Mouse (Mus musculus): ENCODE data around the gene Cpox. TPM values are rescaled to one million over a fixed set of nuclear protein-coding genes. Genes with fewer than 3 reads are reported as not detected.

Gene Cpox
- polyA plus RNA-seq, 1 experiment from 2014 or later, result 29.6 TPM

DNA sequence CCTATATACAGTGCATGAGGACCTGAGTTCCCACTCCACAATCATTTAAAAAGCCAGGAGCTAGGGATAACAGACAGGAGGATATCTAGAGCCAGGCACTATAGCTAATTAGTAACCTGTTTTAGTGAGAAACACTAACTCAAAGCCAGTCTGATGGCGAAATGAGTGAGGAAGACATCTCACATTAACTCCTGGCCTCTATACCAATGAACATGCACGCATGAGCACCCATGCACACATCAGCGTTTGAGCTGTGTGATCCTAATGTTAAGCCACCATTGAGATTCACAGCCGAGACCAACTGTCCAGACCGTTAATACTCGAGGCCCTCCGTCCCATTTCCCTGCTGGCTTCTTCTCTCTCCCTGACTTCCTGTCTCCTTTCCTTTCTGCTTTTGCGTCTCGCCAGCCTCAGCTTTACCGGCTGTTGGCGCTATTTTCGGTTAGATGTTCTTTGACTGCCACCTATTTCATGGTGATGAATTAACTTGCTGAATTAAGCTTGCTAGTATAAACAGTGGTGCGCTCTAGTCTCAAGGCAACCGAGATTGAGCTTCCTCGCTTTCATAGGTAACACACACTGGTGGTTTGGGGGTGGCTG is 3.8 kb downstream of the Cpox start:
- Histone ChIP-seq H3K27me3 (ENCODE audit: control insufficient read depth, insufficient read depth, low read length) (no peaks in the 10 kb centered on the region), H3K4me2 (replicated peaks; ENCODE audit: low read depth, low read length) (no peak overlapping the region), H3K36me3 (ENCODE audit: control insufficient read depth, insufficient read depth, low read length) (peaks cover 38% of the 10 kb centered on the region), H3K9ac (ENCODE audit: low read depth, low read length) (no peak overlapping the region), H3K4me3 (ENCODE audit: low read length) (no peak overlapping the region), H3K4me1 (ENCODE audit: control insufficient read depth, insufficient read depth, low read length) (peaks cover 7% of the 10 kb centered on the region; the same call in 1 of the 2 replicates), H3K27ac (ENCODE audit: low read depth, low read length) (no peak overlapping the region), H3K9me3 (ENCODE audit: control insufficient read depth, low read length) (no peaks in the 10 kb centered on the region)
- no peak for ATAC-seq (ENCODE audit: low FRiP score, low TSS enrichment)
- 77% methylated on average over 15 of the region's 15 CpGs for WGBS

- no peak overlapping the region for H3K27ac ChIP-seq (ENCODE audit: low read depth, low read length)
- H3K9me3 ChIP-seq (ENCODE audit: control insufficient read depth, low read length), result no peaks in the 10 kb centered on the region
- H3K36me3 ChIP-seq (ENCODE audit: control insufficient read depth, insufficient read depth, low read length), result peaks cover 38% of the 10 kb centered on the region
- peaks cover 5% of the 10 kb centered on the region; the same call in 1 of the 2 replicates for H3K4me1 ChIP-seq (ENCODE audit: control insufficient read depth, insufficient read depth, low read length)
- WGBS, result 88% methylated on average over 13 of the region's 13 CpGs
- ATAC-seq (ENCODE audit: low FRiP score, low TSS enrichment), result no peak
- no peak overlapping the region for H3K4me3 ChIP-seq (ENCODE audit: low read length)
- H3K4me2 ChIP-seq (replicated peaks; ENCODE audit: low read depth, low read length), result no peak overlapping the region
- H3K9ac ChIP-seq (ENCODE audit: low read depth, low read length), result no peak overlapping the region
- no peaks in the 10 kb centered on the region for H3K27me3 ChIP-seq (ENCODE audit: control insufficient read depth, insufficient read depth, low read length)
Measured at GRCm38 (mm10) chr16:58675256-58675655, 5.2 kb downstream of the Cpox start.

GRCm38 (mm10) chr16:58676156-58676555 is 6.1 kb downstream of the Cpox start:
- Histone ChIP-seq H3K27ac (ENCODE audit: low read depth, low read length) (no peak overlapping the region), H3K9me3 (ENCODE audit: control insufficient read depth, low read length) (no peaks in the 10 kb centered on the region), H3K4me3 (ENCODE audit: low read length) (no peak overlapping the region), H3K4me2 (replicated peaks; ENCODE audit: low read depth, low read length) (no peak overlapping the region), H3K4me1 (ENCODE audit: control insufficient read depth, insufficient read depth, low read length) (peaks cover 3% of the 10 kb centered on the region; the same call in 1 of the 2 replicates), H3K27me3 (ENCODE audit: control insufficient read depth, insufficient read depth, low read length) (no peaks in the 10 kb centered on the region), H3K36me3 (ENCODE audit: control insufficient read depth, insufficient read depth, low read length) (peaks cover 42% of the 10 kb centered on the region), H3K9ac (ENCODE audit: low read depth, low read length) (no peak overlapping the region)
- no peak for ATAC-seq (ENCODE audit: low FRiP score, low TSS enrichment)
- 80% methylated on average over 7 of the region's 7 CpGs for whole genome bisulfite sequencing

DNA sequence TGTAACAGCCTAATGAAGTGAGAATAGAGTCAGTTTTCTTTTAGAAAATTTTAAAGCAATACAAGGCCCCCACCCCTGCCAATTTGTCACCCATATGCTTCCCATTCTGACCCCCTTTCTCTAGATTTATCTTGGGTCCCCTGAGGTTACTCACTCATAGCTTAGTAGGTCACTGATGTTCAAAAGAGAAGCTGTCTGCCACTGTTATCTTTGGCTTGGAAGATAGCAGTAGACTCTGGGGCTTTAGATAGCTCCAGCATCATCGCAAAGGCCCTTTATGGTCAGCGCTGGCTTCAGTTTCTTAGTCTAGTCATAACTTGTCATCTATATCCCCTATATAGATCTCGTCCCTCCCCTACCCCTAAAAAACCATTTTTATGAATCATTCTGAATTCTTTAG is 6.5 kb downstream of the Cpox start:
- Histone ChIP-seq H3K36me3 (ENCODE audit: control insufficient read depth, insufficient read depth, low read length) (peaks cover 45% of the 10 kb centered on the region), H3K27ac (ENCODE audit: low read depth, low read length) (no peak overlapping the region), H3K9me3 (ENCODE audit: control insufficient read depth, low read length) (no peaks in the 10 kb centered on the region), H3K4me2 (replicated peaks; ENCODE audit: low read depth, low read length) (no peak overlapping the region), H3K27me3 (ENCODE audit: control insufficient read depth, insufficient read depth, low read length) (no peaks in the 10 kb centered on the region), H3K9ac (ENCODE audit: low read depth, low read length) (no peak overlapping the region), H3K4me1 (ENCODE audit: control insufficient read depth, insufficient read depth, low read length) (no peaks in the 10 kb centered on the region), H3K4me3 (ENCODE audit: low read length) (no peak overlapping the region)
- ATAC-seq (ENCODE audit: low FRiP score, low TSS enrichment), result no peak
- 92% methylated on average over 3 of the region's 3 CpGs for WGBS

GRCm38 (mm10) chr16:58677491-58677890 is 7.4 kb downstream of the Cpox start:
- Histone ChIP-seq H3K36me3 (ENCODE audit: control insufficient read depth, insufficient read depth, low read length) (peaks cover 46% of the 10 kb centered on the region), H3K4me2 (replicated peaks; ENCODE audit: low read depth, low read length) (no peak overlapping the region), H3K9me3 (ENCODE audit: control insufficient read depth, low read length) (no peaks in the 10 kb centered on the region), H3K9ac (ENCODE audit: low read depth, low read length) (no peak overlapping the region), H3K4me3 (ENCODE audit: low read length) (no peak overlapping the region), H3K27me3 (ENCODE audit: control insufficient read depth, insufficient read depth, low read length) (no peaks in the 10 kb centered on the region), H3K27ac (ENCODE audit: low read depth, low read length) (no peak overlapping the region), H3K4me1 (ENCODE audit: control insufficient read depth, insufficient read depth, low read length) (no peaks in the 10 kb centered on the region)
- WGBS, result 91% methylated on average over 5 of the region's 5 CpGs
- no peak for ATAC-seq (ENCODE audit: low FRiP score, low TSS enrichment)

DNA sequence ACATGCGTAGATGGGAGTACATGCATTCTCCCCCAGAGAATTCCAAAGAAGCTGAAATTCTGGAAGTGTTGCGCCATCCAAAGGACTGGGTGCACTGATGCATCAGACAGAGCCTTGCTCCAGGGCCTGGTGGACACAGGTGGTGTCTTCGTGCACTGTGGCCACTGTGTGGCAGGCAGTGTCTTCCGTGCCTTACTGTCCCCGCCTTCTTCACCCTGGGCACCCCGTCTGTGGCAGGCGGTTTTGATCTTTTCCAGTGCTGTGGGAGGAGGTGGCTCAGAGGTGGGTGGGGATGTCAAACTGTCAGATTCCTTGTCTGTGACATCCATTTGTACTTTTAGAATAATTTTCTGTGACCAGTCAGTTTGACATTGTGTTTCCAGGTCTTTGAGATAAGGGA is 8.6 kb downstream of the Cpox start:
- Histone ChIP-seq H3K9ac (ENCODE audit: low read depth, low read length) (no peak overlapping the region), H3K4me3 (ENCODE audit: low read length) (no peak overlapping the region), H3K27me3 (ENCODE audit: control insufficient read depth, insufficient read depth, low read length) (no peaks in the 10 kb centered on the region), H3K9me3 (ENCODE audit: control insufficient read depth, low read length) (no peaks in the 10 kb centered on the region), H3K27ac (ENCODE audit: low read depth, low read length) (no peak overlapping the region), H3K4me2 (replicated peaks; ENCODE audit: low read depth, low read length) (no peak overlapping the region), H3K36me3 (ENCODE audit: control insufficient read depth, insufficient read depth, low read length) (peaks cover 43% of the 10 kb centered on the region), H3K4me1 (ENCODE audit: control insufficient read depth, insufficient read depth, low read length) (no peaks in the 10 kb centered on the region)
- WGBS, result 80% methylated on average over 7 of the region's 7 CpGs
- no peak for ATAC-seq (ENCODE audit: low FRiP score, low TSS enrichment)

- H3K4me3 ChIP-seq (ENCODE audit: low read length), result no peak overlapping the region
- no peaks in the 10 kb centered on the region for H3K4me1 ChIP-seq (ENCODE audit: control insufficient read depth, insufficient read depth, low read length)
- H3K4me2 ChIP-seq (replicated peaks; ENCODE audit: low read depth, low read length), result no peak overlapping the region
- H3K9ac ChIP-seq (ENCODE audit: low read depth, low read length), result no peak overlapping the region
- WGBS, result 94% methylated on average over 6 of the region's 6 CpGs
- H3K27me3 ChIP-seq (ENCODE audit: control insufficient read depth, insufficient read depth, low read length), result no peaks in the 10 kb centered on the region
- ATAC-seq (ENCODE audit: low FRiP score, low TSS enrichment), result no peak
- peaks cover 19% of the 10 kb centered on the region; the same call in 1 of the 2 replicates for H3K36me3 ChIP-seq (ENCODE audit: control insufficient read depth, insufficient read depth, low read length)
- no peak overlapping the region for H3K27ac ChIP-seq (ENCODE audit: low read depth, low read length)
- H3K9me3 ChIP-seq (ENCODE audit: control insufficient read depth, low read length), result no peaks in the 10 kb centered on the region
Measured at GRCm38 (mm10) chr16:58682046-58682445, 12.0 kb downstream of the Cpox start.

GRCm38 (mm10) chr16:58682870-58683269 is 12.8 kb downstream of the Cpox start:
- Histone ChIP-seq H3K36me3 (ENCODE audit: control insufficient read depth, insufficient read depth, low read length) (peaks cover 16% of the 10 kb centered on the region; the same call in 1 of the 2 replicates), H3K27ac (ENCODE audit: low read depth, low read length) (no peak overlapping the region), H3K4me1 (ENCODE audit: control insufficient read depth, insufficient read depth, low read length) (no peaks in the 10 kb centered on the region), H3K4me3 (ENCODE audit: low read length) (no peak overlapping the region), H3K27me3 (ENCODE audit: control insufficient read depth, insufficient read depth, low read length) (no peaks in the 10 kb centered on the region), H3K4me2 (replicated peaks; ENCODE audit: low read depth, low read length) (no peak overlapping the region), H3K9me3 (ENCODE audit: control insufficient read depth, low read length) (no peaks in the 10 kb centered on the region), H3K9ac (ENCODE audit: low read depth, low read length) (no peak overlapping the region)
- WGBS, result 83% methylated on average over 7 of the region's 7 CpGs
- no peak for ATAC-seq (ENCODE audit: low FRiP score, low TSS enrichment)

DNA sequence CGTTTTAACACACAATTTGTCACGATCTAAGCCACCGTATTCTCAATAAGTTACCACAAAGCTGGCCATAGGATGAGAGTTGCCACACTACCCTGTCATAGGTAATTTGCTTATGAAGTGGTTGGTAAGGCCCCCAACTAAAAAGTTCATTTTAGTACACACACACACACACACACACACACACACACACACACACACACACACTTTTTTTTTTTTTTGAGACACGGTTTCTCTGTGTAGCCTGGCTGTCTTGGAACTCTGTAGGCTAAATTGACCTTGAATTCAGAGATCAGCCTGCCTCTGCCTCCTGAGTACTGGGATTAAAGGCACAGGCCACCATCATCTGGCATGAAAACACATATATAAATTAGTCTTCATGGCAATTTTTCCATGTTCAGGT is 13.8 kb downstream of the Cpox start:
- 90% methylated on average over 4 of the region's 4 CpGs for WGBS
- Histone ChIP-seq H3K27me3 (ENCODE audit: control insufficient read depth, insufficient read depth, low read length) (no peaks in the 10 kb centered on the region), H3K27ac (ENCODE audit: low read depth, low read length) (no peak overlapping the region), H3K9me3 (ENCODE audit: control insufficient read depth, low read length) (no peaks in the 10 kb centered on the region), H3K4me2 (replicated peaks; ENCODE audit: low read depth, low read length) (no peak overlapping the region), H3K4me1 (ENCODE audit: control insufficient read depth, insufficient read depth, low read length) (no peaks in the 10 kb centered on the region), H3K4me3 (ENCODE audit: low read length) (no peak overlapping the region), H3K36me3 (ENCODE audit: control insufficient read depth, insufficient read depth, low read length) (peaks cover 8% of the 10 kb centered on the region; the same call in 1 of the 2 replicates), H3K9ac (ENCODE audit: low read depth, low read length) (no peak overlapping the region)
- no peak for ATAC-seq (ENCODE audit: low FRiP score, low TSS enrichment)
